Mouse (Mus musculus): ENCODE results near the gene Hmgb3. TPM values are rescaled to one million over a fixed set of nuclear protein-coding genes. Genes with fewer than 3 reads are reported as not detected.
A peak's percentile ranks its signal among the peaks of the same experiment; 100 is the strongest.

The Hmgb3 gene
- polyA plus RNA-seq, 1 experiment from 2014 or later, result 611 TPM

DNA sequence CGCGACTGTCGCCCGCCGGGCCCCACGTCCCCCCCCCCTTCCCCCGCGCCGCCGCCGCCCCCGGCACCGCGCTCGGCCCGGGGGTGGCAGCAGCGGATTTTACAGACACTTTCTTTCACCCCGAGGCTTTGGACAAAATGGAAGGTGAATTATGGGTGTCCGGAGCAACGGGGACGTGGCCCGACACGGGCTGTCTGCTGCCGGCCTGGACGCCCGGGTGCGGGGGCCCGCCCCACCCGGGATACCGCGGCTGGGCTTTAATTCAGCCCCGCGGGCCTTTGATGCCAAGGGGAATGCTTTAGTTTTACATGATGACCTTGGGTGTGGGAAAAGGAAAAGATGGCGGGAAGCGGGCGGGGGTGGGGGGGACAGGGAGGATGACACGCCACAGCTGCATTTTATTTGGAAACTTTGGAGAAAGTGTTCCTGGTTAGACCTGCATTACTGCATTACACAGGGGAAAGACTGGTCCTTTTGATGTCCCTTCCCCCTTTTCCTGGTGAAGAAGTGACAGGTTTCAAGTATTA, 1.3 kb downstream of the Hmgb3 start:
- H3K9ac ChIP-seq (replicated peaks; ENCODE audit: low read length), result peak overlapping the region; percentile 95
- H3K36me3 ChIP-seq (replicated peaks; ENCODE audit: control insufficient read depth, insufficient read depth, low read depth, low read length), result no peaks in the 10 kb centered on the region
- H3K4me2 ChIP-seq (ENCODE audit: low read depth, low read length), result peak overlapping the region; percentile 14; the same call in 1 of the 2 replicates
- no peaks in the 10 kb centered on the region for H3K4me1 ChIP-seq (ENCODE audit: control insufficient read depth, insufficient read depth, low read length)
- ATAC-seq (replicated peaks; ENCODE audit: insufficient number of reproducible peaks, low FRiP score, low TSS enrichment, low read depth) (no peak), DNase-seq (ENCODE audit: low spot score) (peak; percentile 26)
- H3K9me3 ChIP-seq (replicated peaks; ENCODE audit: control insufficient read depth, low read length), result no peaks in the 10 kb centered on the region
- H3K27me3 ChIP-seq (ENCODE audit: control insufficient read depth, insufficient read depth, low read length), result no peaks in the 10 kb centered on the region
- peak overlapping the region; percentile 71 for H3K4me3 ChIP-seq (ENCODE audit: low read depth, low read length)
- peak overlapping the region; percentile 97 for H3K27ac ChIP-seq (replicated peaks; ENCODE audit: low read depth, low read length)
- 12% methylated on average over 6 of the region's 37 CpGs for WGBS

GRCm38 (mm10) chrX:71559336-71559735, 3.6 kb downstream of the Hmgb3 start:
- 89% methylated on average over 2 of the region's 2 CpGs for WGBS
- DNase-seq (ENCODE audit: low spot score) (no peak), ATAC-seq (replicated peaks; ENCODE audit: insufficient number of reproducible peaks, low FRiP score, low TSS enrichment, low read depth) (no peak)
- Histone ChIP-seq H3K4me1 (ENCODE audit: control insufficient read depth, insufficient read depth, low read length) (no peaks in the 10 kb centered on the region), H3K27me3 (ENCODE audit: control insufficient read depth, insufficient read depth, low read length) (no peaks in the 10 kb centered on the region), H3K4me2 (ENCODE audit: low read depth, low read length) (no peak overlapping the region), H3K4me3 (ENCODE audit: low read depth, low read length) (no peak overlapping the region), H3K9me3 (replicated peaks; ENCODE audit: control insufficient read depth, low read length) (no peaks in the 10 kb centered on the region), H3K27ac (replicated peaks; ENCODE audit: low read depth, low read length) (no peak overlapping the region), H3K36me3 (replicated peaks; ENCODE audit: control insufficient read depth, insufficient read depth, low read depth, low read length) (no peaks in the 10 kb centered on the region), H3K9ac (replicated peaks; ENCODE audit: low read length) (no peak overlapping the region)

DNA sequence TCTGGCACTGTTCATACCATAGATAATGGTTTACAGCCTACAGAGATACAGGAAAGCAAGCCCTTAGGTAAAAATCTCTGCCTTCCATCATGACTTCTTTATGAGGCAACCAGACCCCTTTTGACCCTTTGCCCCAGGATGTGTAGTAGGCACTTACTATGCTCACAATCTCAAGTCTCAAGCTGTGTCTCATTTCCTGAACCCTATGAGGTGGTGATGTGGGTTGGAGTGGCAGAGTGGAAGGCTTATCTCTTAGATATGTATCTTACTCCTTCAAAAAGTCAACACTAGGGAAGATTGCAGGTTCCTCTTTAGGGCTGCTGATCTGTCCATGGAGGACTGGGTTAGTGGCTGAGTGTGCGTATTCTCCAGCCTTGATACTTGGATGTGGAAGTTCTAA, 5.1 kb downstream of the Hmgb3 start:
- Histone ChIP-seq H3K27me3 (ENCODE audit: control insufficient read depth, insufficient read depth, low read length) (no peaks in the 10 kb centered on the region), H3K4me2 (ENCODE audit: low read depth, low read length) (no peak overlapping the region), H3K9ac (replicated peaks; ENCODE audit: low read length) (no peak overlapping the region), H3K36me3 (replicated peaks; ENCODE audit: control insufficient read depth, insufficient read depth, low read depth, low read length) (no peaks in the 10 kb centered on the region), H3K27ac (replicated peaks; ENCODE audit: low read depth, low read length) (no peak overlapping the region), H3K9me3 (replicated peaks; ENCODE audit: control insufficient read depth, low read length) (no peaks in the 10 kb centered on the region), H3K4me1 (ENCODE audit: control insufficient read depth, insufficient read depth, low read length) (no peaks in the 10 kb centered on the region), H3K4me3 (ENCODE audit: low read depth, low read length) (no peak overlapping the region)
- ATAC-seq (replicated peaks; ENCODE audit: insufficient number of reproducible peaks, low FRiP score, low TSS enrichment, low read depth) (no peak), DNase-seq (ENCODE audit: low spot score) (no peak)
- 100% methylated on average over 1 of the region's 1 CpGs for WGBS

GRCm38 (mm10) chrX:71573132-71573900, 17.6 kb downstream of the Hmgb3 start:
- DNase-seq (ENCODE audit: low spot score), result no peak
- H3K9ac ChIP-seq (replicated peaks; ENCODE audit: low read length), result no peak overlapping the region
- H3K27me3 ChIP-seq (ENCODE audit: control insufficient read depth, insufficient read depth, low read length), result no peaks in the 10 kb centered on the region
- no peaks in the 10 kb centered on the region for H3K9me3 ChIP-seq (replicated peaks; ENCODE audit: control insufficient read depth, low read length)
- H3K36me3 ChIP-seq (replicated peaks; ENCODE audit: control insufficient read depth, insufficient read depth, low read depth, low read length), result no peaks in the 10 kb centered on the region
- H3K4me1 ChIP-seq (ENCODE audit: control insufficient read depth, insufficient read depth, low read length), result no peaks in the 10 kb centered on the region
- ATAC-seq (replicated peaks; ENCODE audit: insufficient number of reproducible peaks, low FRiP score, low TSS enrichment, low read depth), result no peak
- H3K27ac ChIP-seq (replicated peaks; ENCODE audit: low read depth, low read length), result no peak overlapping the region
- WGBS, result 76% methylated on average over 3 of the region's 3 CpGs
- H3K4me3 ChIP-seq (ENCODE audit: low read depth, low read length), result no peak overlapping the region
- no peak overlapping the region for H3K4me2 ChIP-seq (ENCODE audit: low read depth, low read length)

DNA sequence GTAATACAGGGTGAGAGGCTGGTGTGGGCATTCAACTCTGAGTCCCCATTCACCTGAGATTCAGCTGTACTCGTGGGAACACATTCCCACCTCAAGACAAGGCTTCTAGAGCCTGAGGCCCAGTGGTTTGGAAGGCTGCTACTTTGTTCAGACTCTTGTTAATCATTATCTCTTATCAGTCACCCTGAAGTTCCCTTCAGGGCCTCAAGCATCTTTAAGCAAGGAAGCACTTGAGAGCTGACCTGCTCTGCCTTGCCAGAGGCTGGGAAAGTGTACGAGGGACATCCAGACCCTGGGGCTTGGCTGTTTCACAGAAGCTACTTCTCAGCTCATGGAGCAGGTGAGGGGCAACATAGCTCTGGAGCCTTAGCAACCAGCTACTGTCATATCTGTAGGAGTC, 19.8 kb downstream of the Hmgb3 start:
- Histone ChIP-seq H3K27ac (replicated peaks; ENCODE audit: low read depth, low read length) (no peak overlapping the region), H3K4me3 (ENCODE audit: low read depth, low read length) (no peak overlapping the region), H3K9ac (replicated peaks; ENCODE audit: low read length) (no peak overlapping the region), H3K27me3 (ENCODE audit: control insufficient read depth, insufficient read depth, low read length) (no peaks in the 10 kb centered on the region), H3K4me2 (ENCODE audit: low read depth, low read length) (no peak overlapping the region), H3K36me3 (replicated peaks; ENCODE audit: control insufficient read depth, insufficient read depth, low read depth, low read length) (no peaks in the 10 kb centered on the region), H3K9me3 (replicated peaks; ENCODE audit: control insufficient read depth, low read length) (no peaks in the 10 kb centered on the region), H3K4me1 (ENCODE audit: control insufficient read depth, insufficient read depth, low read length) (no peaks in the 10 kb centered on the region)
- no peak for ATAC-seq (replicated peaks; ENCODE audit: insufficient number of reproducible peaks, low FRiP score, low TSS enrichment, low read depth)
- whole genome bisulfite sequencing, result 64% methylated on average over 2 of the region's 2 CpGs
- no peak for DNase-seq (ENCODE audit: low spot score)

DNA sequence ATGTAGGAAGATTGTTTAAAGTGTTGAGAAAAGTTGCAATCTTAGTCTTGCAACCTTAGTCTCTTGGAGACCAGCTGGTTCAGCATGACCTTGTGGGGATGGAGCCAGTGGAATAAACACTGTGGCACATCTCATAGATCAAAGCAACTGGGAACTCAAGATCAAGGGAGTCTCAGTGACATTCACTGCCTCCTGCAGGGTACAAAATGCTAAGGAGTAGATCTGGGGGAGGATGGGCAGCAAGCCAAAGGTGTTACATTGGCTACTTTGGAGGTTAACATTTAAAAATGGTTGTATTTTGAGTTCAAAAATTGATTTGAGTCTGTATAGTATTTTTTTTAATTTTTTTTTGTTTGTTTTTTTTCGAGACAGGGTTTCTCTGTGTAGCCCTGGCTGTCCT, 33.5 kb downstream of the Hmgb3 start:
- no peak overlapping the region for H3K4me3 ChIP-seq (ENCODE audit: low read depth, low read length)
- no peaks in the 10 kb centered on the region for H3K27me3 ChIP-seq (ENCODE audit: control insufficient read depth, insufficient read depth, low read length)
- DNase-seq (ENCODE audit: low spot score) (no peak), ATAC-seq (replicated peaks; ENCODE audit: insufficient number of reproducible peaks, low FRiP score, low TSS enrichment, low read depth) (no peak)
- WGBS, result 57% methylated on average over 1 of the region's 1 CpGs
- no peaks in the 10 kb centered on the region for H3K36me3 ChIP-seq (replicated peaks; ENCODE audit: control insufficient read depth, insufficient read depth, low read depth, low read length)
- no peak overlapping the region for H3K27ac ChIP-seq (replicated peaks; ENCODE audit: low read depth, low read length)
- no peak overlapping the region for H3K9ac ChIP-seq (replicated peaks; ENCODE audit: low read length)
- H3K4me1 ChIP-seq (ENCODE audit: control insufficient read depth, insufficient read depth, low read length), result no peaks in the 10 kb centered on the region
- no peak overlapping the region for H3K4me2 ChIP-seq (ENCODE audit: low read depth, low read length)
- no peaks in the 10 kb centered on the region for H3K9me3 ChIP-seq (replicated peaks; ENCODE audit: control insufficient read depth, low read length)

DNA sequence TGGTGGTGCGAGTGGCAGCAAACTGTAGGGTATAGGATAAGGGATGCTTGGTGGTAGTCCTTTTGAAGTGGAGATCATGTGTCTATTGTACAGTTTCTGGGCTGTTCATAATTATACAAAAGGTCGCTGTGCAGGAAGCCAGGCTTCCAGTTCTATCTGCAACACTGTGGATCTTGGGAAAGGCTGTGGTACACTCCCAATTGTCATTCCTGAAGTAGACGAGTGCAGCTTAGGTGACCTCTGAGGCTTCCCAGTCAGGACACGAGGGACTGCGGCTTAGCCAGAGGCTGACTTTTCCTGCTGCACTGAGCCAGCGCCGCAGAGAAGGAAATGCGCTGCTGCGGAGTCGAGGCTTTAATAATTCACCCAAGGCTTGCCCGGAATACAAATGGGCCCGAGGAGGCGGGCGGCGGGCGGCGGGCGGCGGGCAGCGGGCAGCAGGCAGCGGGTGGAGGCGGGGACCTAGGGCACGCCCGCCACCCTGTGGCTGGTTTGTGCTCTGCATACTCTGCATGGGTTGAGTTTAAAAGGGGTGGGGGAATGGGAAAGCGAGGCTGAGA, 45.4 kb downstream of the Hmgb3 start:
- WGBS, result 17% methylated on average over 25 of the region's 25 CpGs
- peak overlapping the region; percentile 16; the same call in 1 of the 2 replicates for H3K4me3 ChIP-seq (ENCODE audit: low read depth, low read length)
- H3K9me3 ChIP-seq (replicated peaks; ENCODE audit: control insufficient read depth, low read length), result no peaks in the 10 kb centered on the region
- ATAC-seq (replicated peaks; ENCODE audit: insufficient number of reproducible peaks, low FRiP score, low TSS enrichment, low read depth) (0 out of 2 replicates have a peak, but pooled peaks have one; percentile 23), DNase-seq (ENCODE audit: low spot score) (peak; percentile 74)
- no peaks in the 10 kb centered on the region for H3K36me3 ChIP-seq (replicated peaks; ENCODE audit: control insufficient read depth, insufficient read depth, low read depth, low read length)
- H3K27ac ChIP-seq (replicated peaks; ENCODE audit: low read depth, low read length), result no peak overlapping the region
- no peaks in the 10 kb centered on the region for H3K27me3 ChIP-seq (ENCODE audit: control insufficient read depth, insufficient read depth, low read length)
- no peaks in the 10 kb centered on the region for H3K4me1 ChIP-seq (ENCODE audit: control insufficient read depth, insufficient read depth, low read length)
- peak overlapping the region; percentile 30 for H3K4me2 ChIP-seq (ENCODE audit: low read depth, low read length)
- no peak overlapping the region for H3K9ac ChIP-seq (replicated peaks; ENCODE audit: low read length)
